Mouse (Mus musculus) midbrain, embryonic 16.5 days (tissue): ENCODE measurements around the gene Ube2d1. TPM values are rescaled to one million over a fixed set of nuclear protein-coding genes. Genes with fewer than 3 reads are reported as not detected.

ENCODE experiments used
- ATAC-seq: fragments of 200-750 bp; cut with Nextera tagmentation; 2 replicates; pipeline ENCODE4 v1.8.0; 2017; ENCODE audit warnings: moderate TSS enrichment
- H3K27ac ChIP-seq: fragments of 300-500 bp; sonication (generic); 2 replicates; pipeline ENCODE4 v1.5.1; 2014; ENCODE audit warnings: mild to moderate bottlenecking, low read length, mixed read lengths
- H3K27me3 ChIP-seq: fragments of 300-500 bp; sonication (generic); 2 replicates; pipeline ENCODE4 v1.6.1; 2014; ENCODE audit warnings: low read depth, low read length, mixed read lengths; ENCODE audit not compliant: control insufficient read depth, insufficient read depth
- H3K36me3 ChIP-seq: fragments of 300-500 bp; sonication (generic); 2 replicates; pipeline ENCODE4 v1.6.1; 2014; ENCODE audit warnings: mild to moderate bottlenecking, low read length, moderate library complexity, mixed read lengths; ENCODE audit not compliant: control insufficient read depth, insufficient read depth
- H3K4me1 ChIP-seq: fragments of 300-500 bp; sonication (generic); 2 replicates; pipeline ENCODE4 v1.6.1; 2014; ENCODE audit warnings: mild to moderate bottlenecking, low read length, mixed read lengths; ENCODE audit not compliant: control insufficient read depth, insufficient read depth
- H3K4me2 ChIP-seq: fragments of 300-500 bp; sonication (generic); 2 replicates; pipeline ENCODE4 v1.6.1; 2014; ENCODE audit warnings: mild to moderate bottlenecking, low read length, mixed read lengths
- H3K4me3 ChIP-seq: fragments of 300-500 bp; sonication (generic); 2 replicates; pipeline ENCODE4 v1.5.1; 2014; ENCODE audit warnings: low read depth, mild to moderate bottlenecking, low read length, moderate library complexity, mixed read lengths
- H3K9ac ChIP-seq: fragments of 300-500 bp; sonication (generic); 2 replicates; pipeline ENCODE4 v1.6.1; 2014; ENCODE audit warnings: low read depth, low read length, mixed read lengths
- H3K9me3 ChIP-seq: fragments of 300-500 bp; sonication (generic); replicated peaks from 2 replicates; pipeline ENCODE4 v1.6.1; 2014; ENCODE audit warnings: mild to moderate bottlenecking, low read length, mixed read lengths; ENCODE audit not compliant: control insufficient read depth, poor library complexity, severe bottlenecking
- WGBS: fragments of 180-500 bp; shearing (Covaris S2); extraction: QIAGEN DNeasy Blood & Tissue Kit; methylation state at CpG from one replicate; pipeline ENCODE4 v1.1.7; 2014; 5-methylcytosine and 5-hydroxymethylcytosine counted together
- polyA plus RNA-seq: library from polyadenylated mRNA; unstranded; fragments of >200 nt; fragmentation: Nextera tagmentation; extraction: Ambion mirVana; gene quantifications from 2 replicates; pipeline ENCODE4 v1.2.1, GENCODE M21; 2015

Gene Ube2d1
- polyA plus RNA-seq, 1 experiment from 2014 or later: 187 TPM

- Histone ChIP-seq H3K36me3 (no peaks in the 10 kb centered on the region), H3K27me3 (no peaks in the 10 kb centered on the region), H3K4me2 (peak overlapping the region; percentile 43; the same call in 1 of the 2 replicates), H3K4me1 (no peaks in the 10 kb centered on the region), H3K4me3 (peak overlapping the region; percentile 20), H3K9ac (no peak overlapping the region), H3K27ac (no peak overlapping the region), H3K9me3 (no peaks in the 10 kb centered on the region)
- ATAC-seq: no peak
- 32% methylated on average over 6 of the region's 6 CpGs for WGBS
Measured at GRCm38 (mm10) chr10:71306190-71306589, 21.1 kb upstream of the Ube2d1 start.

- Histone ChIP-seq H3K27ac (no peak overlapping the region), H3K4me1 (no peaks in the 10 kb centered on the region), H3K4me3 (no peak overlapping the region), H3K36me3 (no peaks in the 10 kb centered on the region), H3K4me2 (no peak overlapping the region), H3K9ac (no peak overlapping the region), H3K9me3 (no peaks in the 10 kb centered on the region), H3K27me3 (no peaks in the 10 kb centered on the region)
- WGBS: 24% methylated on average over 5 of the region's 5 CpGs
- ATAC-seq: no peak
Measured at GRCm38 (mm10) chr10:71302490-71302889, 17.4 kb upstream of the Ube2d1 start.

DNA sequence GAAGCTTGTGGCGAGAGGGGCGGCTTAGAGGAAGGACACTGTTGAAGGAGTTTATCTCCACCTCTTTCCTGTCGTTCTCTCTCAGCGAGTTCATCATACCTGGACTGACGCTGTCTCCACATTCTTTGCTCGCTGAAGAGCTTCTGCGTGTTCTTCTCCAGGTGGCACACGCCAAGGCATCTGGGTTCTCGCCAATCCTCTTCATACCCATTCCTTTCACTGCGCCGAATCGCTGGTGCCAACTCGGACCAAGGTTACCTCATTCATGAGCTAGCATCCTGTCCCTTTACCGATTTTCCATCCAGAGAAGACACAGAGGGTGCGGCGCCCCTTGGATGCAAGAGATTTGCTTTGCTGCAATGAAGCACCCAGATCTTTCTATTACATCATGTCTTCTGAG lies 15.1 kb upstream of the Ube2d1 start:
- H3K4me2 ChIP-seq: no peak overlapping the region
- no peaks in the 10 kb centered on the region for H3K27me3 ChIP-seq
- H3K4me3 ChIP-seq: no peak overlapping the region
- H3K36me3 ChIP-seq: no peaks in the 10 kb centered on the region
- H3K4me1 ChIP-seq: no peaks in the 10 kb centered on the region
- H3K27ac ChIP-seq: no peak overlapping the region
- WGBS: 83% methylated on average over 16 of the region's 16 CpGs
- H3K9me3 ChIP-seq: no peaks in the 10 kb centered on the region
- H3K9ac ChIP-seq: no peak overlapping the region
- no peak for ATAC-seq

GRCm38 (mm10) chr10:71293245-71293644 lies 8.2 kb upstream of the Ube2d1 start:
- H3K4me3 ChIP-seq: no peak overlapping the region
- no peak overlapping the region for H3K9ac ChIP-seq
- no peak overlapping the region for H3K27ac ChIP-seq
- H3K4me2 ChIP-seq: no peak overlapping the region
- ATAC-seq: no peak
- no peaks in the 10 kb centered on the region for H3K36me3 ChIP-seq
- H3K27me3 ChIP-seq: no peaks in the 10 kb centered on the region
- WGBS: 62% methylated on average over 4 of the region's 4 CpGs
- peaks cover 4% of the 10 kb centered on the region for H3K4me1 ChIP-seq
- H3K9me3 ChIP-seq: no peaks in the 10 kb centered on the region

GRCm38 (mm10) chr10:71292254-71292653 lies 7.2 kb upstream of the Ube2d1 start:
- WGBS: 23% methylated on average over 6 of the region's 11 CpGs
- H3K27me3 ChIP-seq: no peaks in the 10 kb centered on the region
- no peak overlapping the region for H3K27ac ChIP-seq
- H3K36me3 ChIP-seq: no peaks in the 10 kb centered on the region
- no peaks in the 10 kb centered on the region for H3K9me3 ChIP-seq
- no peak overlapping the region for H3K4me3 ChIP-seq
- H3K9ac ChIP-seq: no peak overlapping the region
- no peak overlapping the region for H3K4me2 ChIP-seq
- H3K4me1 ChIP-seq: peaks cover 4% of the 10 kb centered on the region
- ATAC-seq: no peak

GRCm38 (mm10) chr10:71291801-71292200 lies 6.7 kb upstream of the Ube2d1 start:
- Histone ChIP-seq H3K27me3 (no peaks in the 10 kb centered on the region), H3K9ac (no peak overlapping the region), H3K4me2 (no peak overlapping the region), H3K27ac (no peak overlapping the region), H3K36me3 (no peaks in the 10 kb centered on the region), H3K4me1 (peaks cover 4% of the 10 kb centered on the region), H3K4me3 (no peak overlapping the region), H3K9me3 (no peaks in the 10 kb centered on the region)
- 23% methylated on average over 4 of the region's 4 CpGs for WGBS
- no peak for ATAC-seq

GRCm38 (mm10) chr10:71291179-71291661 lies 6.2 kb upstream of the Ube2d1 start:
- Histone ChIP-seq H3K27ac (no peak overlapping the region), H3K4me2 (no peak overlapping the region)
- no peak for ATAC-seq

GRCm38 (mm10) chr10:71284511-71285125 lies 444 bp downstream of the Ube2d1 start:
- Histone ChIP-seq H3K27ac (peak overlapping the region; percentile 91), H3K4me1 (peaks cover 28% of the 10 kb centered on the region), H3K27me3 (no peaks in the 10 kb centered on the region), H3K4me2 (peak overlapping the region; percentile 60), H3K36me3 (no peaks in the 10 kb centered on the region), H3K4me3 (peak overlapping the region; percentile 93), H3K9ac (peak overlapping the region; percentile 99), H3K9me3 (no peaks in the 10 kb centered on the region)
- WGBS: 0% methylated on average over 40 of the region's 41 CpGs
- peak; percentile 87 for ATAC-seq

More at GRCm38 (mm10) chr10:71291179-71291661, 6.2 kb upstream of the Ube2d1 start:
- H3K9ac ChIP-seq: no peak overlapping the region
- WGBS: 23% methylated on average over 3 of the region's 3 CpGs
- H3K27me3 ChIP-seq: no peaks in the 10 kb centered on the region
- H3K36me3 ChIP-seq: no peaks in the 10 kb centered on the region
- H3K4me3 ChIP-seq: no peak overlapping the region
- peaks cover 4% of the 10 kb centered on the region for H3K4me1 ChIP-seq
- no peaks in the 10 kb centered on the region for H3K9me3 ChIP-seq

GRCm38 (mm10) chr10:71284131-71284510 lies 941 bp downstream of the Ube2d1 start:
- peak overlapping the region; percentile 91 for H3K27ac ChIP-seq
- peaks cover 28% of the 10 kb centered on the region for H3K4me1 ChIP-seq
- peak overlapping the region; percentile 99 for H3K9ac ChIP-seq
- no peaks in the 10 kb centered on the region for H3K36me3 ChIP-seq
- ATAC-seq: no peak
- H3K9me3 ChIP-seq: no peaks in the 10 kb centered on the region
- no peaks in the 10 kb centered on the region for H3K27me3 ChIP-seq
- H3K4me3 ChIP-seq: peak overlapping the region; percentile 93
- 4% methylated on average over 8 of the region's 8 CpGs for WGBS
- H3K4me2 ChIP-seq: peak overlapping the region; percentile 60
